Mouse (Mus musculus) WW6 (cell line): ENCODE measurements around the gene Bcam.
A peak's percentile ranks its signal among the peaks of the same experiment; 100 is the strongest.

Experiments
- DNase-seq: peaks from one replicate; pipeline ENCODE4 v3.0.0-alpha.2; 2013; ENCODE audit warnings: low read depth, low spot score

The Bcam gene

DNA sequence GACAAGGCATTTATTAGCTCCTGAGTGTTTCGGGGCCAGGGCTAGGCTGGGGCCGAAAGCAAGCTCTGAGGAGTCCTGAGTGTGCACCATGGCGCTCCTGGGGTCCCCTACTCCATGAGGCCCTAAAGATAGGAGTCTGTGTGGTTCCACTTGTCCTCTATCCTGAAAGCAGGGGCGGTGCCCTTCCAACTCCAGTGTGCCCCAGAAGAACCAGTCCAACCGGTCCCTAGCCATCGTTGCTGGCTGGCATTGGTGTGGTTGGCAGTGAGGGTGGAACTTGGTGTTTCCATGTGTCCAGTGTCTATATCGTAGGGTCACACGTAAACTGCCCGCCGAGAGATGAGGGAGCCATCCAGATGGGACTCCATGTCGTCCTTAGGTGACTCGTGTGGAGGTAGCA is 46.6 kb downstream of the Bcam start:
- no peak for DNase-seq

GRCm38 (mm10) chr7:19722754-19723195 is 48.0 kb downstream of the Bcam start:
- DNase-seq: no peak

DNA sequence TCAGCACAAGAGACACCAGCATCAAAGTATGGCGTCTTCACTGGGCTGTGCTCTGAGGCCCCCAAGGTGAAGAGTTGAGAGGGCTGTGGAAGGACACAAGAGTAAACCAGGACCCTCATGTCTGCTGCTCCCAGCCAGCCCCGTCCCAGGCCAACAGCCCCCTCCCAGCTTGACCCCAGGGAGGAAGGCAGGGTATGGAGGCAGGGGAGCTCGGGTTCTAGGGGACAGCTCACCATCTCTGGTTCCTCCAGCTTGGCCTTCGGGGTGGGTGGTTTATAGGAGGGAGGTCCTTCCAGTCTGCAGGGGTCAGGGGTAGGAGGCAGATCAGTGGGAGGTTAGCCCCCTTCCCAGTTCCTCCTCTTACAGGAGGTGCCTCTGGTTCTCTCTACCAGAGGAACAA is 51.6 kb downstream of the Bcam start:
- no peak for DNase-seq

DNA sequence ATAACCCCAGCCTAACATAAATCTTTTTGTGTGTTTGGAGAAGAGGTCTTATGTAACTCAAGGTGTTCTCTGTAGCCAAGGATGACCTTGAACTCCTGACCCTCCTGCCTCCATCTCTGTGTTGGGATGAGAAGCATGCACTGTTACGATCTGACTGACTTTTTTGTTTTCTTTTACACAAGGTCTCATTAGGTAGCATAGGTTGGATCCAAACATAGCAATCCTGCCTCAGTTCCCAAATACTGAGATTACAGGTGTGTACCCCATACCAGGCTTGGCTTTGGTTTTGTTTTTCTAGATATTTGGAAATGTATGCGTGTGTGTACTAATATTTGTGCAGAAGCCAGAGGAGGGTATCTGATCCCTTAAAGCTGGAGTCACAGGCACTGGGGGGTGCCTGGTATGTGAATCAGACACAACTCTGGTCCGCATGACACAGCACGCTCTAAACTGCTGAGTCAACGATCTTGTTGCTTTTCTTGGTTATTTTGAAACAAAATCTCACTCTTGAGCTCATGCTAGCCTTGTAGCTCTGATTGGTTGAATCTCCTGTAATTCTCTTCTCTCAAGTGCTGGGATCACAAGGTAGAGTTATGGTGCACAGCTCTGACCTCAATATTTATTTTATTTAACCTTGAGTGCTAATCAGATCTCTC is 52.4 kb downstream of the Bcam start:
- DNase-seq: no peak

GRCm38 (mm10) chr7:19717346-19717745 is 53.5 kb downstream of the Bcam start:
- no peak for DNase-seq

DNA sequence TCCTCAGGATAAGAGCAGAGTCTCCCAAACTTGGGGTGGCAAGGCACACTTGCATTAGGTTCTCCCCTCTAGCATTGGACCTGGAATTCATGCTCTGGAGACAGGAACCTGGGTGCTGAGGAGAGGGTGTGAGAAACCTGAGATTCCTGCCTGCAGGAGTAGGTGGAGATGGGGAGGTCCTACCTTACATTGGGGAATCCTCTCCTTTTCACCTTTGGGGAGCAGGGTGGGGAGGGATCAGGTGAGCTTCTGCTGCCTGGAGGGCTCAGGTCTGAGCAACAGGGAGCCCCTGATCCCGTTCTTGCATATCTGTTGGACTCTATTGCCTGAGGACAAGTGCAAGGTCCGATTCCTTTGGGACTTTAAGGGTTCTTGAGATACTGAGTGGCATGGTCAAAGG is 54.0 kb downstream of the Bcam start:
- DNase-seq: no peak

- DNase-seq: no peak
Observed at GRCm38 (mm10) chr7:19716055-19716682, 54.6 kb downstream of the Bcam start.

GRCm38 (mm10) chr7:19715239-19716054 is 55.4 kb downstream of the Bcam start, which contains the start of gene Tomm40:
Tomm40 (minus strand) TSS chr7:19715438.
- peak; percentile 99 for DNase-seq

DNA sequence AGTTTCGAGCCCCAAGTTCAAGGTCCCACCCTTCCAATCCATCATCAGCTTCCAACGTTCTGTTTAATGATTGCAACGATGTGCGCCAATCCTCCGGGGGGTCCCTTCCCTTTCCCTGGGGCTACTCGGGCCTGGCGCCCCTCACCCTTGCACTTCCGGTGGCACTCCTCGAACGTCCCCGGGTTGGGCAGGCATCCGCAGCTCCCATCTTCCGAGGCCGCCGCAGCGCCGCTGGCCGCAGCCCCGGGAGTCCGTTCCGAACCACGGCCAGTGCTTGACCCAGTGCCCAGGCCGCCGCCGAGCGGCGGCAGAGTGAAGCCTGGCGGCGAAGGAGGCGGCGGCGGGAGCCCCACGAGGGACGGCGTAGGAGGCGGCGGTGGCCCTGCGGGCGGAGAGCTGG is 56.0 kb downstream of the Bcam start:
- DNase-seq: no peak

DNA sequence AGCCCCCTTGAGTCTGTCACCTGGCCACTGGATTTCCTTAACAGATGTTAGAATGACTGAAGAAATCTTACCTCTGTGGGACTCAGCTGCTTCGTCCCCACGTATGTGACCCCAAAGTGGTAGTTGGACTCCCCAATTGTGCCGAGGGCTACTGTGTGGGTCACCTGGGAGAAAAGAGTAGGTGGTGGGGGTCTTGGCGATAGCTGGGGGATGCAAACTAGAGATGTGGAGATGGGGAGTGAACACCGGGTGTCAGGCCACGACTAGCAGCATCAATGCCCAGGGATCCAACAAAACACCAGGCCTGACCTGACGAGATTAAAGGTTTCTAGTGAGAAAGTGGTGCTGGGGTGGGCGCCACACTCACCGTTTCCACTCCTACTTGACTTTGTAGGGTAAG is 57.2 kb downstream of the Bcam start:
- no peak for DNase-seq

DNA sequence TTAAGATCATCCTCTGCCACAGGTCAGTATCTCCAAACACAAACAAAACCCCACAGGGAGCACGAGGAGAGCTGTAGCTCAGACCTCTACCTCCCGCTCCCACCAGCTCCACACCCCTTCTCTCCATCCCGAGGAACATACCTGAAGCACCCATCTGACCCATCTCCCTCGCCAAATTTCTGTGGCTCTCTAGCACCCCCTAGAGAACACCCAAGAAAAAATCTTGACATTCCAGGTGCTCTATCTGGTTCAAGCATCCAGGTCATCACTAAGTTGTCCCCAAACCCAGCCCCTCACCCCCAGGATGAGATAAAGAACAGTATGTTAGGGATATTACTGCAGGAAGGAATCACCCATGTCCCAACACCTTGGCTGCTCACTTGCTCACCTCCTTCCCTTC is 57.6 kb downstream of the Bcam start:
- no peak for DNase-seq

- no peak for DNase-seq
Observed at GRCm38 (mm10) chr7:19712414-19712813, 58.4 kb downstream of the Bcam start.

- DNase-seq: no peak
Observed at GRCm38 (mm10) chr7:19710650-19711049, 60.2 kb downstream of the Bcam start.
